Mouse (Mus musculus) CH12.LX (cell line): Measurements from ENCODE around the gene Hist1h4d. TPM values are rescaled to one million over a fixed set of nuclear protein-coding genes. Genes with fewer than 3 reads are reported as not detected.
A peak's percentile ranks its signal among the peaks of the same experiment; 100 is the strongest.
"Not testable (repeated sequence)": the region's sequence is repeated elsewhere in the genome, so short reads cannot be mapped to it uniquely, and the experiment has no call there.

Experiments
- DNase-seq: peaks from one replicate; pipeline ENCODE4 v3.0.0-alpha.2; 2013; ENCODE audit errors: extremely low read depth
- H3K27ac ChIP-seq: 2 replicates; pipeline ENCODE4 v1.5.1; 2012; ENCODE audit warnings: low read depth, mild to moderate bottlenecking, control low read depth, moderate library complexity; ENCODE audit not compliant: insufficient read depth
- H3K27me3 ChIP-seq: replicated peaks from 2 replicates; pipeline ENCODE3; 2012; ENCODE audit warnings: inconsistent platforms
- H3K36me3 ChIP-seq, 2 experiments: replicated peaks in 1 of 2; 2 replicates each; pipeline versions ENCODE3 to v1.6.1; 2012; ENCODE audit warnings: inconsistent platforms in 1 of 2, low read length in 1 of 2, mild to moderate bottlenecking in 1 of 2, mixed read lengths in 1 of 2, moderate library complexity in 1 of 2; ENCODE audit not compliant: control insufficient read depth in 1 of 2, insufficient read depth in 1 of 2
- H3K4me1 ChIP-seq, 2 experiments: 2 replicates each; pipeline ENCODE4 v1.6.1; 2012; ENCODE audit warnings: inconsistent platforms in 1 of 2, moderate library complexity in 1 of 2; ENCODE audit not compliant: insufficient read depth in 2 of 2, control insufficient read depth in 1 of 2
- H3K4me2 ChIP-seq: 2 replicates; pipeline ENCODE4 v1.6.1; 2012; ENCODE audit warnings: low read depth, mild to moderate bottlenecking, control low read depth; ENCODE audit not compliant: poor library complexity, insufficient read depth, severe bottlenecking
- H3K4me3 ChIP-seq, 3 experiments: fragments of 150-350 bp in 1 of 3; sonication (generic) in 1 of 3; replicated peaks in 1 of 3; 2 replicates each; pipeline versions ENCODE3 to v1.5.1; 2011 to 2012; ENCODE audit warnings: low read depth in 2 of 3, low read length in 2 of 3, mild to moderate bottlenecking in 2 of 3, moderate library complexity in 2 of 3, control low read depth in 1 of 3, improper control_type of control experiment in 1 of 3, inconsistent platforms in 1 of 3, mixed read lengths in 1 of 3; ENCODE audit not compliant: poor library complexity in 1 of 3
- H3K79me2 ChIP-seq: replicated peaks from 2 replicates; pipeline ENCODE4 v1.6.1; 2012; ENCODE audit warnings: mild to moderate bottlenecking, moderate library complexity; ENCODE audit not compliant: control insufficient read depth, poor library complexity, insufficient read depth, severe bottlenecking; ENCODE audit errors: extremely low read depth
- H3K9ac ChIP-seq: 2 replicates; pipeline ENCODE4 v1.6.1; 2012; ENCODE audit warnings: low read depth, mild to moderate bottlenecking, control low read depth, moderate library complexity; ENCODE audit not compliant: insufficient read depth
- H3K9me3 ChIP-seq: replicated peaks from 2 replicates; pipeline ENCODE3; 2012; ENCODE audit warnings: low read length, inconsistent platforms, mixed read lengths
- BHLHE40 ChIP-seq: IDR thresholded peaks from 2 replicates; pipeline ENCODE4 v1.6.1; 2011; ENCODE audit warnings: mild to moderate bottlenecking, low read depth, low read length, improper control_type of control experiment
- CHD1 ChIP-seq: IDR thresholded peaks from 2 replicates; pipeline ENCODE4 v1.6.1; 2012; ENCODE audit warnings: low read depth, low read length, improper control_type of control experiment, inconsistent platforms
- CHD2 ChIP-seq: IDR thresholded peaks from 2 replicates; pipeline ENCODE4 v1.6.1; 2011; ENCODE audit warnings: low read length, improper control_type of control experiment
- HCFC1 ChIP-seq: IDR thresholded peaks from 2 replicates; pipeline ENCODE4 v1.6.1; 2012; ENCODE audit warnings: low read depth, mild to moderate bottlenecking, inconsistent platforms, low read length, improper control_type of control experiment
- KAT2A ChIP-seq: IDR thresholded peaks from 2 replicates; pipeline ENCODE4 v1.6.1; 2012; ENCODE audit warnings: low read length, improper control_type of control experiment, inconsistent platforms; ENCODE audit not compliant: insufficient replicate concordance
- MAFK ChIP-seq: IDR thresholded peaks from 2 replicates; pipeline ENCODE4 v1.6.1; 2011; ENCODE audit warnings: low read length, improper control_type of control experiment; ENCODE audit not compliant: insufficient replicate concordance
- MAX ChIP-seq: IDR thresholded peaks from 2 replicates; pipeline ENCODE4 v1.6.1; 2011; ENCODE audit warnings: low read length, improper control_type of control experiment
- MAZ ChIP-seq: IDR thresholded peaks from 2 replicates; pipeline ENCODE4 v1.6.1; 2012; ENCODE audit warnings: low read depth, mild to moderate bottlenecking, inconsistent platforms, low read length, improper control_type of control experiment, moderate library complexity
- MXI1 ChIP-seq: IDR thresholded peaks from 2 replicates; pipeline ENCODE4 v1.6.1; 2011; ENCODE audit warnings: mild to moderate bottlenecking, low read depth, low read length, improper control_type of control experiment
- NELFE ChIP-seq: IDR thresholded peaks from 2 replicates; pipeline ENCODE4 v1.6.1; 2011; ENCODE audit warnings: low read depth, low read length, improper control_type of control experiment
- NRF1 ChIP-seq: IDR thresholded peaks from 2 replicates; pipeline ENCODE4 v1.6.1; 2014; ENCODE audit warnings: low read depth, mild to moderate bottlenecking, inconsistent platforms, low read length, improper control_type of control experiment, moderate library complexity
- POLR2A ChIP-seq: IDR thresholded peaks from 2 replicates; pipeline ENCODE4 v1.6.1; 2011; ENCODE audit warnings: low read depth, mild to moderate bottlenecking, improper control_type of control experiment, low read length
- POLR2AphosphoS2 ChIP-seq: IDR thresholded peaks from 2 replicates; pipeline ENCODE4 v1.6.1; 2011; ENCODE audit warnings: low read depth, low read length, improper control_type of control experiment
- RCOR1 ChIP-seq: conservative IDR thresholded peaks from 2 replicates; pipeline ENCODE4 v1.6.1; 2012; ENCODE audit warnings: low read depth, mild to moderate bottlenecking, inconsistent platforms, low read length, improper control_type of control experiment
- SIN3A ChIP-seq: IDR thresholded peaks from 2 replicates; pipeline ENCODE4 v1.6.1; 2012; ENCODE audit warnings: low read length, improper control_type of control experiment, inconsistent platforms
- SMC3 ChIP-seq: IDR thresholded peaks from 2 replicates; pipeline ENCODE4 v1.6.1; 2011; ENCODE audit warnings: low read depth, low read length, improper control_type of control experiment
- TBP ChIP-seq: conservative IDR thresholded peaks from 2 replicates; pipeline ENCODE4 v1.6.1; 2011; ENCODE audit warnings: low read depth, low read length, improper control_type of control experiment
- UBTF ChIP-seq: IDR thresholded peaks from 2 replicates; pipeline ENCODE4 v1.6.1; 2012; ENCODE audit warnings: low read depth, mild to moderate bottlenecking, inconsistent platforms, low read length, improper control_type of control experiment, moderate library complexity
- ZMIZ1 ChIP-seq: IDR thresholded peaks from 2 replicates; pipeline ENCODE4 v1.6.1; 2012; ENCODE audit warnings: low read depth, mild to moderate bottlenecking, inconsistent platforms, low read length, improper control_type of control experiment
- dilution Hi-C: fragments of 300-500 bp; cut with MboI; formaldehyde crosslinking; loops from 2 replicates; pipeline ENCODE4 v1.14.3; 2020; ENCODE audit warnings: low sequenced_read_pairs; ENCODE audit not compliant: extremely low pct_unique_long_range_greater_than_20kb, extremely low pct_ligation_motif_present
- in situ Hi-C: fragments of 300-500 bp; cut with MboI; formaldehyde crosslinking; loops from 3 replicates; pipeline ENCODE4 v1.14.3; 2019; ENCODE audit warnings: low sequenced_read_pairs, low pct_ligation_motif_present, low pct_unique_long_range_greater_than_20kb, mixed read lengths
- polyA plus RNA-seq: library from polyadenylated mRNA; unstranded; fragments of >175 nt; gene quantifications from 2 replicates; pipeline ENCODE4 v1.2.1, GENCODE M21; 2012; ENCODE audit warnings: low read depth; ENCODE audit not compliant: insufficient read length
- total RNA-seq, 2 experiments: library from RNA; depleted of rRNA; stranded (reverse); fragments of 300-350 nt in 1 of 2; fragments of >200 nt in 1 of 2; gene quantifications; 2 replicates each; pipeline ENCODE4 v1.2.3; 2012 to 2014

Hist1h4d gene
- total and polyA plus RNA-seq, 3 experiments, result 6.7 to 1,831 (median 27.7) TPM

- Histone ChIP-seq H3K4me3 (peak overlapping the region; percentile 34 to 66 (median 36)), H3K9ac (peak overlapping the region; percentile 91), H3K27ac (peak overlapping the region; percentile 98), H3K4me2 (peak overlapping the region; percentile 67; the same call in 1 of the 2 replicates)
- H3K27me3 ChIP-seq, H3K36me3 ChIP-seq, H3K4me1 ChIP-seq, H3K79me2 ChIP-seq, H3K9me3 ChIP-seq, dilution Hi-C loops: not testable (repeated sequence)
- in situ Hi-C loops, result loop anchor here (25.0 kb wide), 1 partner anchor 1834 kb away; the partner anchor contains the start of gene Hist1h4j
- TF ChIP-seq POLR2A (peak; percentile 92), MAZ (0 out of 2 replicates have a peak, but pooled peaks have one; percentile 42), MAX (peak; percentile 43; the same call in 1 of the 2 replicates), UBTF (peak; percentile 99), ZMIZ1 (peak; percentile 99), RCOR1 (peak; percentile 86; the same call in 1 of the 2 replicates), NELFE (peak; percentile 95), BHLHE40 (0 out of 2 replicates have a peak, but pooled peaks have one; percentile 19), TBP (peak; percentile 68), SMC3 (peak; percentile 17; the same call in 1 of the 2 replicates), SIN3A (peak; percentile 66), KAT2A (0 out of 2 replicates have a peak, but pooled peaks have one; percentile 59), POLR2AphosphoS2 (peak; percentile 100), NRF1 (peak; percentile 57), CHD1 (peak; percentile 98), MXI1 (peak; percentile 51; the same call in 1 of the 2 replicates), HCFC1 (peak; percentile 52), MAFK (peak; percentile 20; the same call in 1 of the 2 replicates), CHD2 (peak; percentile 60; the same call in 1 of the 2 replicates)
- peak; percentile 66 for DNase-seq
Measured at GRCm38 (mm10) chr13:23571504-23572217, 9.7 kb upstream of the Hist1h4d start.
